Mouse (Mus musculus): Measurements from ENCODE around the gene Vmn1r73.

The Vmn1r73 gene

DNA sequence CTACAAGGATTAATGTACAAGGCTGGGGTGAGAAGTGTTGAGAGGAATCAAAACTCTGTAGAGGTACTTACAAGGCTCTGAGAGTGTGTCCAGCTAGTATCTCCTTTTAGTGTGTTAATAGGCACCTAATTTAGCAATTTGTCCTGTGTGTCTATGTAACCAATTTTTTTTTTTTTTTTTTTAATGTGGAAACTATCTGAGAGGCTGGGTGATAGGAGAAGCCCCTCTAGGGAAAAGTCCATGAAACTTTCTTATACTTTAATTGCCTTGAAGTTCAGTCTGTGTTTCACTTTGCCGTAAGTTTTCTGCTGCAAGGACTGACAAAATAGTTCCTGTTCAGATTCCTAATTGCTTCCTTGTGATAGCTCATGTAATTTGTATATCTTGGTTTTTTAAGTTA, at the start of gene Vmn1r73:
Gene Vmn1r73, plus strand, starts transcription at position 301 of the 400 bp plus-strand sequence.
- no peak for DNase-seq (ENCODE audit: low spot score in 2 of 2)
